Mouse (Mus musculus) embryonic fibroblast, embryonic 13.5 days (primary cell): ENCODE results near the gene Hnrnph1.

Experiments
- CTCF ChIP-seq: IDR thresholded peaks from 2 replicates; pipeline ENCODE4 v1.5.1; 2011; ENCODE audit warnings: mild to moderate bottlenecking, control low read depth, low read length, moderate library complexity, borderline replicate concordance; ENCODE audit not compliant: insufficient read depth
- POLR2A ChIP-seq: IDR thresholded peaks from 2 replicates; pipeline ENCODE4 v1.6.1; 2011; ENCODE audit warnings: low read depth, mild to moderate bottlenecking, control low read depth, low read length, moderate library complexity

- no peak for TF ChIP-seq CTCF
- no peak for TF ChIP-seq POLR2A
Measured at GRCm38 (mm10) chr11:50354162-50354561, 22.6 kb upstream of the Hnrnph1 start, which contains the start of gene Cby3.
